Mouse (Mus musculus): Measurements from ENCODE around the gene Mmp2. TPM values are rescaled to one million over a fixed set of nuclear protein-coding genes. Genes with fewer than 3 reads are reported as not detected.
A peak's percentile ranks its signal among the peaks of the same experiment; 100 is the strongest.
"Not testable (repeated sequence)": the region's sequence is repeated elsewhere in the genome, so short reads cannot be mapped to it uniquely, and the experiment has no call there.

Mmp2 gene
- 22.3 and 22.7 TPM in 2 replicates for polyA plus RNA-seq (2015; fragmentation: Nextera tagmentation; extraction: Ambion mirVana)

- Histone ChIP-seq H3K4me3 (peak within 1 kb of the TSS; percentile 41), H3K27ac (no peak within 1 kb of the TSS), H3K4me2 (peak within 1 kb of the TSS; percentile 69), H3K9ac (peak within 1 kb of the TSS; percentile 49), H3K4me1 (peaks cover 15% of the 10 kb centered on the region), H3K36me3 (replicated peaks) (no peaks in the 10 kb centered on the region), H3K27me3 (replicated peaks) (no peaks in the 10 kb centered on the region; the same call in 1 of the 2 replicates), H3K9me3 (no peaks in the 10 kb centered on the region)
- ATAC-seq (replicated peaks) = 0 out of 2 replicates have a peak, but pooled peaks have one; percentile 37
- WGBS = 2% methylated on average over 37 of the region's 37 CpGs
Measured at GRCm38 (mm10) chr8:92827243-92828034, at the start of gene Mmp2. Gene Mmp2 (plus strand): TSS chr8:92827291.

- Histone ChIP-seq H3K9me3 (no peaks in the 10 kb centered on the region), H3K4me2 (no peak overlapping the region), H3K36me3 (replicated peaks) (no peaks in the 10 kb centered on the region), H3K4me3 (no peak overlapping the region), H3K27ac (no peak overlapping the region), H3K27me3 (replicated peaks) (no peaks in the 10 kb centered on the region), H3K9ac (no peak overlapping the region), H3K4me1 (no peaks in the 10 kb centered on the region)
- 62% methylated on average over 3 of the region's 3 CpGs for WGBS
- no peak for ATAC-seq (replicated peaks)
Measured at GRCm38 (mm10) chr8:92780976-92781375, 46.1 kb upstream of the Mmp2 start.

GRCm38 (mm10) chr8:92783906-92784610 is 43.0 kb upstream of the Mmp2 start:
- no peak overlapping the region for H3K9ac ChIP-seq
- no peak for ATAC-seq (replicated peaks)
- no peaks in the 10 kb centered on the region for H3K27me3 ChIP-seq (replicated peaks)
- H3K9me3 ChIP-seq = no peaks in the 10 kb centered on the region
- no peak overlapping the region for H3K4me3 ChIP-seq
- 71% methylated on average over 3 of the region's 3 CpGs for whole genome bisulfite sequencing
- no peaks in the 10 kb centered on the region for H3K36me3 ChIP-seq (replicated peaks)
- H3K4me1 ChIP-seq = no peaks in the 10 kb centered on the region
- no peak overlapping the region for H3K27ac ChIP-seq
- no peak overlapping the region for H3K4me2 ChIP-seq

- H3K9me3 ChIP-seq = no peaks in the 10 kb centered on the region
- H3K9ac ChIP-seq = no peak overlapping the region
- H3K4me1 ChIP-seq = no peaks in the 10 kb centered on the region
- no peak overlapping the region for H3K27ac ChIP-seq
- H3K27me3 ChIP-seq (replicated peaks) = no peaks in the 10 kb centered on the region
- no peak overlapping the region for H3K4me2 ChIP-seq
- WGBS = 79% methylated on average over 3 of the region's 3 CpGs
- no peak overlapping the region for H3K4me3 ChIP-seq
- no peak for ATAC-seq (replicated peaks)
- no peaks in the 10 kb centered on the region for H3K36me3 ChIP-seq (replicated peaks)
Measured at GRCm38 (mm10) chr8:92790835-92791234, 36.3 kb upstream of the Mmp2 start.

GRCm38 (mm10) chr8:92791999-92792398 is 35.1 kb upstream of the Mmp2 start:
- not testable (repeated sequence) for H3K9ac ChIP-seq; H3K36me3 ChIP-seq (replicated peaks); ATAC-seq (replicated peaks); H3K4me1 ChIP-seq; H3K27ac ChIP-seq; H3K4me3 ChIP-seq; H3K4me2 ChIP-seq; H3K27me3 ChIP-seq (replicated peaks); H3K9me3 ChIP-seq
- 87% methylated on average over 2 of the region's 2 CpGs for WGBS

GRCm38 (mm10) chr8:92793852-92794580 is 33.1 kb upstream of the Mmp2 start:
- WGBS = 84% methylated on average over 14 of the region's 14 CpGs
- Histone ChIP-seq H3K4me2 (no peak overlapping the region), H3K27me3 (replicated peaks) (no peaks in the 10 kb centered on the region), H3K4me1 (no peaks in the 10 kb centered on the region), H3K9me3 (no peaks in the 10 kb centered on the region), H3K4me3 (no peak overlapping the region), H3K27ac (no peak overlapping the region), H3K9ac (no peak overlapping the region), H3K36me3 (replicated peaks) (no peaks in the 10 kb centered on the region)
- ATAC-seq (replicated peaks) = no peak

- H3K9me3 ChIP-seq = no peaks in the 10 kb centered on the region
- WGBS = 64% methylated on average over 7 of the region's 7 CpGs
- peaks cover 6% of the 10 kb centered on the region; the same call in 1 of the 2 replicates for H3K4me1 ChIP-seq
- no peak overlapping the region for H3K4me3 ChIP-seq
- H3K27ac ChIP-seq = no peak overlapping the region
- no peak overlapping the region for H3K4me2 ChIP-seq
- no peaks in the 10 kb centered on the region for H3K27me3 ChIP-seq (replicated peaks)
- no peak for ATAC-seq (replicated peaks)
- H3K36me3 ChIP-seq (replicated peaks) = no peaks in the 10 kb centered on the region
- no peak overlapping the region for H3K9ac ChIP-seq
Measured at GRCm38 (mm10) chr8:92797527-92797931, 29.6 kb upstream of the Mmp2 start.

- 90% methylated on average over 11 of the region's 11 CpGs for WGBS
- no peak for ATAC-seq (replicated peaks)
- Histone ChIP-seq H3K27me3 (replicated peaks) (no peaks in the 10 kb centered on the region), H3K36me3 (replicated peaks) (no peaks in the 10 kb centered on the region), H3K9ac (no peak overlapping the region), H3K4me3 (no peak overlapping the region), H3K27ac (no peak overlapping the region), H3K9me3 (no peaks in the 10 kb centered on the region), H3K4me2 (no peak overlapping the region), H3K4me1 (peaks cover 6% of the 10 kb centered on the region; the same call in 1 of the 2 replicates)
Measured at GRCm38 (mm10) chr8:92799406-92799805, 27.7 kb upstream of the Mmp2 start.

- Histone ChIP-seq H3K27me3 (replicated peaks) (no peaks in the 10 kb centered on the region), H3K36me3 (replicated peaks) (no peaks in the 10 kb centered on the region), H3K9me3 (no peaks in the 10 kb centered on the region), H3K4me3 (no peak overlapping the region), H3K27ac (no peak overlapping the region), H3K4me1 (peaks cover 8% of the 10 kb centered on the region), H3K9ac (no peak overlapping the region), H3K4me2 (no peak overlapping the region)
- ATAC-seq (replicated peaks) = 0 out of 2 replicates have a peak, but pooled peaks have one; percentile 39
- WGBS = 34% methylated on average over 8 of the region's 8 CpGs
Measured at GRCm38 (mm10) chr8:92801231-92801630, 25.9 kb upstream of the Mmp2 start.

- Histone ChIP-seq H3K36me3 (replicated peaks) (no peaks in the 10 kb centered on the region), H3K9ac (no peak overlapping the region), H3K4me1 (peaks cover 12% of the 10 kb centered on the region), H3K27me3 (replicated peaks) (no peaks in the 10 kb centered on the region), H3K4me3 (no peak overlapping the region), H3K27ac (no peak overlapping the region), H3K4me2 (no peak overlapping the region), H3K9me3 (no peaks in the 10 kb centered on the region)
- ATAC-seq (replicated peaks) = no peak
- WGBS = 89% methylated on average over 3 of the region's 3 CpGs
Measured at GRCm38 (mm10) chr8:92802591-92802990, 24.5 kb upstream of the Mmp2 start.

GRCm38 (mm10) chr8:92812773-92813172 is 14.3 kb upstream of the Mmp2 start:
- Histone ChIP-seq H3K9me3 (no peaks in the 10 kb centered on the region), H3K27ac (no peak overlapping the region), H3K4me3 (no peak overlapping the region), H3K27me3 (replicated peaks) (no peaks in the 10 kb centered on the region), H3K4me1 (no peaks in the 10 kb centered on the region; the same call in 1 of the 2 replicates), H3K9ac (no peak overlapping the region), H3K36me3 (replicated peaks) (no peaks in the 10 kb centered on the region), H3K4me2 (no peak overlapping the region)
- 88% methylated on average over 2 of the region's 2 CpGs for WGBS
- ATAC-seq (replicated peaks) = no peak

- Histone ChIP-seq H3K4me3 (no peak overlapping the region), H3K27ac (no peak overlapping the region), H3K36me3 (replicated peaks) (no peaks in the 10 kb centered on the region), H3K27me3 (replicated peaks) (no peaks in the 10 kb centered on the region), H3K9ac (no peak overlapping the region), H3K4me2 (no peak overlapping the region), H3K9me3 (no peaks in the 10 kb centered on the region), H3K4me1 (no peaks in the 10 kb centered on the region)
- 81% methylated on average over 5 of the region's 5 CpGs for WGBS
- no peak for ATAC-seq (replicated peaks)
Measured at GRCm38 (mm10) chr8:92815661-92816060, 11.4 kb upstream of the Mmp2 start.
